Mouse (Mus musculus) small intestine, adult 2 months (tissue): ENCODE data around the gene Susd5.
"Not testable (repeated sequence)": the region's sequence is repeated elsewhere in the genome, so short reads cannot be mapped to it uniquely, and the experiment has no call there.

Experiments
- CTCF ChIP-seq: fragments of 200-500 bp; IDR thresholded peaks from 2 replicates; pipeline ENCODE4 v1.5.1; 2012; ENCODE audit warnings: low read depth, mild to moderate bottlenecking, control low read depth, inconsistent platforms, low read length, moderate library complexity, mixed read lengths; ENCODE audit not compliant: insufficient replicate concordance, insufficient read length; ENCODE audit errors: extremely low read depth
- POLR2A ChIP-seq: fragments of 200-500 bp; IDR thresholded peaks from 2 replicates; pipeline ENCODE4 v1.6.1; 2012; ENCODE audit warnings: low read depth, mild to moderate bottlenecking, control low read depth, inconsistent platforms, low read length, moderate library complexity

DNA sequence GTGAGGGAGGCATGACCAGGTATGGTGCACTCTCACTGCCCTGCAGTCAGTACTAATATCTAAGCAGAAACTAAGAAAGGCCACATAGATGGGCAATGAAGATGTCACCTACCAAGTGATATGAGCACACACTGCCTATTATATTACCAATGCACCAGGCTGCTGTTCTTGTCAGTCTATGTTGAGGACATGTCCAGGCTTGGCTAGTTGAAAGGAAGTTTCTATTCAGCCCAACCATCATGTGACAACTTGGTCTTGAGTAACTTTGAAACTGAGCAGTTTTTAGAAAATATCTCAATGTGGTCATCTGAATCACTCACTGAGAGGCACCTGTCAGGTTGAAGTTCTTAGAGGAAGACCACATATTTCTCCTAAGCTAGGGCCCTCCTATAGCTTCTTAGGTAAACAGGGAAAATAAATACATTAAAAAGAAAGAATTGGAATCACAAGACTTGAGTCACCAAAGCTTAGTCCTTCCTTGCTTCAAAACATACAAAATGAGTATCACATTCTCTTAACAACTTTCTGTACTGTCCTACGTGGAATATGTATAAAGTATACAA, 72.4 kb downstream of the Susd5 start:
- not testable (repeated sequence) for TF ChIP-seq CTCF, POLR2A
